Mouse (Mus musculus): ENCODE measurements around the gene Ptges3l. TPM values are rescaled to one million over a fixed set of nuclear protein-coding genes. Genes with fewer than 3 reads are reported as not detected.
"Not testable (repeated sequence)": the region's sequence is repeated elsewhere in the genome, so short reads cannot be mapped to it uniquely, and the experiment has no call there.

Gene Ptges3l
- polyA plus RNA-seq, 1 experiment = 58.8 TPM

GRCm38 (mm10) chr11:101470206-101470605 lies 45.1 kb upstream of the Ptges3l start:
- H3K79me2 ChIP-seq (ENCODE audit: control insufficient read depth, insufficient read depth) = no peaks in the 10 kb centered on the region
- no peak overlapping the region for H3K4me2 ChIP-seq (ENCODE audit: low read depth)
- no peak for TF ChIP-seq POLR2AphosphoS2 (IDR thresholded peaks at IDR 0.05; ENCODE audit: insufficient read length, low read depth)
- no peak for TF ChIP-seq E2F4 (IDR thresholded peaks at IDR 0.05; ENCODE audit: insufficient read depth)
- TF ChIP-seq MAX (IDR thresholded peaks at IDR 0.05; ENCODE audit: low read depth) = no peak
- no peak for TF ChIP-seq MYOG (IDR thresholded peaks at IDR 0.05; ENCODE audit: control insufficient read depth in 1 of 3, insufficient read depth in 1 of 3, insufficient read length in 2 of 3, low read depth in 2 of 3)
- TF ChIP-seq REST (IDR thresholded peaks at IDR 0.05; ENCODE audit: insufficient read depth, insufficient read length) = no peak
- TF ChIP-seq TCF12 (IDR thresholded peaks at IDR 0.05; ENCODE audit: insufficient read depth, poor library complexity, severe bottlenecking) = no peak
- H3K27me3 ChIP-seq (ENCODE audit: control insufficient read depth, insufficient read depth, insufficient read length) = no peaks in the 10 kb centered on the region
- no peak overlapping the region for H3ac ChIP-seq (ENCODE audit: control insufficient read depth, insufficient read length)
- H3K36me3 ChIP-seq (ENCODE audit: control insufficient read depth, insufficient read depth) = no peaks in the 10 kb centered on the region
- no peak overlapping the region for H3K4me3 ChIP-seq

GRCm38 (mm10) chr11:101469155-101469554 lies 44.0 kb upstream of the Ptges3l start:
- Histone ChIP-seq H3K79me2 (ENCODE audit: control insufficient read depth, insufficient read depth) (peaks cover 7% of the 10 kb centered on the region), H3K4me3 (peak overlapping the region; percentile 97), H3K36me3 (ENCODE audit: control insufficient read depth, insufficient read depth) (no peaks in the 10 kb centered on the region), H3K4me2 (ENCODE audit: low read depth) (no peak overlapping the region), H3ac (ENCODE audit: control insufficient read depth, insufficient read length) (no peak overlapping the region), H3K27me3 (ENCODE audit: control insufficient read depth, insufficient read depth, insufficient read length) (no peaks in the 10 kb centered on the region)
- TF ChIP-seq REST (IDR thresholded peaks at IDR 0.05; ENCODE audit: insufficient read depth, insufficient read length) (no peak), E2F4 (IDR thresholded peaks at IDR 0.05; ENCODE audit: insufficient read depth) (no peak), MYOG (IDR thresholded peaks at IDR 0.05; ENCODE audit: control insufficient read depth in 1 of 3, insufficient read depth in 1 of 3, insufficient read length in 2 of 3, low read depth in 2 of 3) (no peak), POLR2AphosphoS2 (IDR thresholded peaks at IDR 0.05; ENCODE audit: insufficient read length, low read depth) (no peak)

- Histone ChIP-seq H3K4me3 (peak overlapping the region; percentile 97), H3K27me3 (ENCODE audit: control insufficient read depth, insufficient read depth, insufficient read length) (no peaks in the 10 kb centered on the region), H3K4me2 (ENCODE audit: low read depth) (peak overlapping the region; percentile 95), H3K36me3 (ENCODE audit: control insufficient read depth, insufficient read depth) (no peaks in the 10 kb centered on the region), H3K79me2 (ENCODE audit: control insufficient read depth, insufficient read depth) (peaks cover 11% of the 10 kb centered on the region), H3ac (ENCODE audit: control insufficient read depth, insufficient read length) (peak overlapping the region; percentile 40)
- TF ChIP-seq POLR2AphosphoS2 (IDR thresholded peaks at IDR 0.05; ENCODE audit: insufficient read length, low read depth) = no peak
- TF ChIP-seq REST (IDR thresholded peaks at IDR 0.05; ENCODE audit: insufficient read depth, insufficient read length) = no peak
- no peak for TF ChIP-seq MAX (IDR thresholded peaks at IDR 0.05; ENCODE audit: low read depth)
- TF ChIP-seq SRF (IDR thresholded peaks at IDR 0.05; ENCODE audit: control insufficient read depth, insufficient read length, low read depth) = no peak
- no peak for TF ChIP-seq USF1 (IDR thresholded peaks at IDR 0.05; ENCODE audit: low read depth)
- no peak for TF ChIP-seq MYOD1 (IDR thresholded peaks at IDR 0.05; ENCODE audit: control insufficient read depth in 1 of 3, insufficient read length in 2 of 3, low read depth in 2 of 3)
- TF ChIP-seq POLR2A (IDR thresholded peaks at IDR 0.05; ENCODE audit: insufficient read length, low read depth) = no peak
- no peak for TF ChIP-seq TCF3 (IDR thresholded peaks at IDR 0.05; ENCODE audit: insufficient read length, low read depth)
- no peak for TF ChIP-seq MYOG (IDR thresholded peaks at IDR 0.05; ENCODE audit: control insufficient read depth in 1 of 3, insufficient read depth in 1 of 3, insufficient read length in 2 of 3, low read depth in 2 of 3)
- no peak for TF ChIP-seq E2F4 (IDR thresholded peaks at IDR 0.05; ENCODE audit: insufficient read depth)
- TF ChIP-seq TCF12 (IDR thresholded peaks at IDR 0.05; ENCODE audit: insufficient read depth, poor library complexity, severe bottlenecking) = no peak
- TF ChIP-seq CEBPB (IDR thresholded peaks at IDR 0.05; ENCODE audit: insufficient read depth, poor library complexity, severe bottlenecking) = no peak
Measured at GRCm38 (mm10) chr11:101468731-101469130, 43.6 kb upstream of the Ptges3l start.

GRCm38 (mm10) chr11:101468263-101468688 lies 43.1 kb upstream of the Ptges3l start:
- Histone ChIP-seq H3K79me2 (ENCODE audit: control insufficient read depth, insufficient read depth) (peaks cover 16% of the 10 kb centered on the region), H3K27me3 (ENCODE audit: control insufficient read depth, insufficient read depth, insufficient read length) (no peaks in the 10 kb centered on the region), H3K4me3 (peak overlapping the region; percentile 97), H3K4me2 (ENCODE audit: low read depth) (peak overlapping the region; percentile 95), H3K36me3 (ENCODE audit: control insufficient read depth, insufficient read depth) (no peaks in the 10 kb centered on the region), H3ac (ENCODE audit: control insufficient read depth, insufficient read length) (peak overlapping the region; percentile 40)
- TF ChIP-seq E2F4 (IDR thresholded peaks at IDR 0.05; ENCODE audit: insufficient read depth) = no peak
- no peak for TF ChIP-seq TCF3 (IDR thresholded peaks at IDR 0.05; ENCODE audit: insufficient read length, low read depth)
- no peak for TF ChIP-seq USF1 (IDR thresholded peaks at IDR 0.05; ENCODE audit: low read depth)
- no peak for TF ChIP-seq SRF (IDR thresholded peaks at IDR 0.05; ENCODE audit: control insufficient read depth, insufficient read length, low read depth)
- TF ChIP-seq POLR2A (IDR thresholded peaks at IDR 0.05; ENCODE audit: insufficient read length, low read depth) = no peak
- no peak for TF ChIP-seq CEBPB (IDR thresholded peaks at IDR 0.05; ENCODE audit: insufficient read depth, poor library complexity, severe bottlenecking)
- TF ChIP-seq MAX (IDR thresholded peaks at IDR 0.05; ENCODE audit: low read depth) = no peak
- no peak for TF ChIP-seq MYOD1 (IDR thresholded peaks at IDR 0.05; ENCODE audit: control insufficient read depth in 1 of 3, insufficient read length in 2 of 3, low read depth in 2 of 3)
- no peak for TF ChIP-seq REST (IDR thresholded peaks at IDR 0.05; ENCODE audit: insufficient read depth, insufficient read length)
- no peak for TF ChIP-seq POLR2AphosphoS2 (IDR thresholded peaks at IDR 0.05; ENCODE audit: insufficient read length, low read depth)
- no peak for TF ChIP-seq TCF12 (IDR thresholded peaks at IDR 0.05; ENCODE audit: insufficient read depth, poor library complexity, severe bottlenecking)
- no peak for TF ChIP-seq MYOG (IDR thresholded peaks at IDR 0.05; ENCODE audit: control insufficient read depth in 1 of 3, insufficient read depth in 1 of 3, insufficient read length in 2 of 3, low read depth in 2 of 3)

GRCm38 (mm10) chr11:101467477-101468262 lies 42.5 kb upstream of the Ptges3l start:
- H3K79me2 ChIP-seq (ENCODE audit: control insufficient read depth, insufficient read depth) = peaks cover 20% of the 10 kb centered on the region
- H3ac ChIP-seq (ENCODE audit: control insufficient read depth, insufficient read length) = peak overlapping the region; percentile 40
- no peaks in the 10 kb centered on the region for H3K36me3 ChIP-seq (ENCODE audit: control insufficient read depth, insufficient read depth)
- H3K4me2 ChIP-seq (ENCODE audit: low read depth) = peak overlapping the region; percentile 95
- peak overlapping the region; percentile 97 for H3K4me3 ChIP-seq
- no peaks in the 10 kb centered on the region for H3K27me3 ChIP-seq (ENCODE audit: control insufficient read depth, insufficient read depth, insufficient read length)
- TF ChIP-seq TCF3 (IDR thresholded peaks at IDR 0.05; ENCODE audit: insufficient read length, low read depth) (no peak), MYOD1 (IDR thresholded peaks at IDR 0.05; ENCODE audit: control insufficient read depth in 1 of 3, insufficient read length in 2 of 3, low read depth in 2 of 3) (peak in 1 of 3 experiments; percentile 35), USF1 (IDR thresholded peaks at IDR 0.05; ENCODE audit: low read depth) (no peak), SRF (IDR thresholded peaks at IDR 0.05; ENCODE audit: control insufficient read depth, insufficient read length, low read depth) (no peak), REST (IDR thresholded peaks at IDR 0.05; ENCODE audit: insufficient read depth, insufficient read length) (no peak), TCF12 (IDR thresholded peaks at IDR 0.05; ENCODE audit: insufficient read depth, poor library complexity, severe bottlenecking) (no peak), MYOG (IDR thresholded peaks at IDR 0.05; ENCODE audit: control insufficient read depth in 1 of 3, insufficient read depth in 1 of 3, insufficient read length in 2 of 3, low read depth in 2 of 3) (peak in 1 of 3 experiments; percentile 22), MAX (IDR thresholded peaks at IDR 0.05; ENCODE audit: low read depth) (no peak), CEBPB (IDR thresholded peaks at IDR 0.05; ENCODE audit: insufficient read depth, poor library complexity, severe bottlenecking) (no peak), POLR2A (IDR thresholded peaks at IDR 0.05; ENCODE audit: insufficient read length, low read depth) (peak; percentile 35), E2F4 (IDR thresholded peaks at IDR 0.05; ENCODE audit: insufficient read depth) (no peak), POLR2AphosphoS2 (IDR thresholded peaks at IDR 0.05; ENCODE audit: insufficient read length, low read depth) (no peak)

GRCm38 (mm10) chr11:101466552-101466950 lies 41.4 kb upstream of the Ptges3l start:
- peaks cover 20% of the 10 kb centered on the region for H3K79me2 ChIP-seq (ENCODE audit: control insufficient read depth, insufficient read depth)
- peak overlapping the region; percentile 54 for H3ac ChIP-seq (ENCODE audit: control insufficient read depth, insufficient read length)
- peak overlapping the region; percentile 97 for H3K4me3 ChIP-seq
- peak overlapping the region; percentile 95 for H3K4me2 ChIP-seq (ENCODE audit: low read depth)
- H3K27me3 ChIP-seq (ENCODE audit: control insufficient read depth, insufficient read depth, insufficient read length); H3K36me3 ChIP-seq (ENCODE audit: control insufficient read depth, insufficient read depth): not testable (repeated sequence)

Data from myocyte (in vitro differentiated cells).